Mouse (Mus musculus) olfactory bulb, adult 2 months (tissue): ENCODE results near the gene Ppef2. TPM values are rescaled to one million over a fixed set of nuclear protein-coding genes. Genes with fewer than 3 reads are reported as not detected.
"Not testable (repeated sequence)": the region's sequence is repeated elsewhere in the genome, so short reads cannot be mapped to it uniquely, and the experiment has no call there.

Experiments used
- H3K27ac ChIP-seq: fragments of 200-500 bp; 2 replicates; pipeline ENCODE4 v1.5.1; 2012; ENCODE audit warnings: low read depth, low read length; ENCODE audit not compliant: insufficient read depth
- H3K4me1 ChIP-seq: fragments of 200-500 bp; 2 replicates; pipeline ENCODE4 v1.6.1; 2012; ENCODE audit warnings: low read length; ENCODE audit not compliant: control insufficient read depth, insufficient read depth
- H3K4me3 ChIP-seq: fragments of 200-500 bp; 2 replicates; pipeline ENCODE4 v1.5.1; 2012; ENCODE audit warnings: mild to moderate bottlenecking, low read depth, low read length, moderate library complexity; ENCODE audit not compliant: insufficient read depth
- CTCF ChIP-seq: fragments of 200-500 bp; IDR thresholded peaks from 2 replicates; pipeline ENCODE4 v1.5.1; 2012; ENCODE audit warnings: low read depth, mild to moderate bottlenecking, low read length, moderate library complexity; ENCODE audit not compliant: insufficient read depth
- POLR2A ChIP-seq: fragments of 200-500 bp; IDR thresholded peaks from 2 replicates; pipeline ENCODE4 v1.6.1; 2012; ENCODE audit warnings: mild to moderate bottlenecking, low read depth, low read length, moderate library complexity; ENCODE audit not compliant: insufficient read depth
- WGBS: fragments of 180-500 bp; shearing (Covaris S2); methylation state at CpG from one replicate; pipeline ENCODE4 v1.1.7; 2018; 5-methylcytosine and 5-hydroxymethylcytosine counted together
- polyA plus RNA-seq: library from polyadenylated mRNA; stranded (reverse); fragments of >200 nt; gene quantifications from 2 replicates; pipeline ENCODE4 v1.2.4, GENCODE M21; 2012; ENCODE audit warnings: low replicate concordance; ENCODE audit not compliant: missing spikeins, insufficient read depth, insufficient read length

The Ppef2 gene
- polyA plus RNA-seq, 1 experiment = not detected

GRCm38 (mm10) chr5:92205184-92205583 lies 50.9 kb downstream of the Ppef2 start:
- Histone ChIP-seq H3K27ac (no peak overlapping the region), H3K4me3 (no peak overlapping the region), H3K4me1 (no peaks in the 10 kb centered on the region)
- TF ChIP-seq POLR2A = no peak
- TF ChIP-seq CTCF = no peak
- 92% methylated on average over 7 of the region's 7 CpGs for whole genome bisulfite sequencing

- no peak overlapping the region for H3K27ac ChIP-seq
- 94% methylated on average over 6 of the region's 6 CpGs for WGBS
- H3K4me1 ChIP-seq = no peaks in the 10 kb centered on the region
- TF ChIP-seq CTCF = no peak
- TF ChIP-seq POLR2A = no peak
- no peak overlapping the region for H3K4me3 ChIP-seq
Measured at GRCm38 (mm10) chr5:92204162-92205036, 51.7 kb downstream of the Ppef2 start.

GRCm38 (mm10) chr5:92198266-92198665 lies 57.8 kb downstream of the Ppef2 start:
- Histone ChIP-seq H3K27ac (no peak overlapping the region), H3K4me3 (no peak overlapping the region), H3K4me1 (peaks cover under 1% of the 10 kb centered on the region; the same call in 1 of the 2 replicates)
- no peak for TF ChIP-seq POLR2A
- no peak for TF ChIP-seq CTCF
- WGBS = 73% methylated on average over 8 of the region's 8 CpGs

GRCm38 (mm10) chr5:92196895-92197811 lies 58.9 kb downstream of the Ppef2 start:
- whole genome bisulfite sequencing = 81% methylated on average over 15 of the region's 15 CpGs
- TF ChIP-seq CTCF = no peak
- no peak for TF ChIP-seq POLR2A
- Histone ChIP-seq H3K27ac (no peak overlapping the region), H3K4me1 (peaks cover 3% of the 10 kb centered on the region; the same call in 1 of the 2 replicates), H3K4me3 (no peak overlapping the region)

DNA sequence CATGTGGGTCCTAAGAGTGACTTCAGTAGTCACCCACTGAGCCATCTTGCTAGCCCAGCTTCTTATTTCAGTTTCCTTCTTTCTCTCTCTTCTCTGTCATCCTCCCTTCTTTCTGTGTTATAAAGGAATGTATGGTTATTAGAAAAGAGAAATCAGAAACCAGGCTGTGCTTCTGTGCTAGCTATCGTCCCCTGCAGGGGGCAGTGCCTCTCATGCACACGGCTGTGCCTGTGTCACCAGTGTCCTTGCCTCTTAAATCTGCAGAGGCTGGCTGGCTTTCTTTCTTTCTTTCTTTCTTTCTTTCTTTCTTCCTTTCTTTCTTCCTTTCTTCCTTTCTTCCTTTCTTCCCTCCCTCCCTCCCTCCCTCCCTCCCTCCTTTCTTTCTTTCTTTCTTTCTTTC lies 60.4 kb downstream of the Ppef2 start:
- 0 out of 2 replicates have a peak, but pooled peaks have one; percentile 32 for TF ChIP-seq CTCF
- not testable (repeated sequence) for H3K27ac ChIP-seq, H3K4me3 ChIP-seq, H3K4me1 ChIP-seq
- 23% methylated on average over 2 of the region's 2 CpGs for WGBS

GRCm38 (mm10) chr5:92188881-92189483 lies 67.1 kb downstream of the Ppef2 start:
- 98% methylated on average over 7 of the region's 7 CpGs for WGBS
- no peak for TF ChIP-seq POLR2A
- no peak for TF ChIP-seq CTCF
- peaks cover 6% of the 10 kb centered on the region; the same call in 1 of the 2 replicates for H3K4me1 ChIP-seq
- H3K4me3 ChIP-seq = no peak overlapping the region
- no peak overlapping the region for H3K27ac ChIP-seq

GRCm38 (mm10) chr5:92183071-92183830 lies 72.8 kb downstream of the Ppef2 start:
- no peak overlapping the region for H3K4me3 ChIP-seq
- no peak for TF ChIP-seq CTCF
- TF ChIP-seq POLR2A = no peak
- 89% methylated on average over 8 of the region's 8 CpGs for WGBS
- 0 out of 2 replicates have a peak, but pooled peaks cover 2% of the 10 kb centered on the region for H3K4me1 ChIP-seq
- no peak overlapping the region for H3K27ac ChIP-seq

Other genes with a start within 250 kb of the Ppef2 start
- gene Cdkl2, start 212.4 kb downstream of the Ppef2 start, polyA plus RNA-seq = not detected in 2 replicates
- 170 and 274 TPM in 2 replicates for gene G3bp2, start 172.6 kb downstream of the Ppef2 start, polyA plus RNA-seq
- gene Uso1, start 118.3 kb downstream of the Ppef2 start, polyA plus RNA-seq = not detected in 2 replicates
- not detected in 2 replicates for gene U90926, start 40.9 kb downstream of the Ppef2 start, polyA plus RNA-seq
- gene Naaa, start 21.9 kb upstream of the Ppef2 start, polyA plus RNA-seq = not detected in 2 replicates
- not detected in 2 replicates for gene Sdad1, start 54.2 kb upstream of the Ppef2 start, polyA plus RNA-seq
- not detected in 2 replicates for gene Cxcl9, start 71.8 kb upstream of the Ppef2 start, polyA plus RNA-seq
- not detected in 2 replicates for gene Art3, start 75.5 kb upstream of the Ppef2 start, polyA plus RNA-seq
- not detected in 2 replicates for gene Cxcl10, start 92.6 kb upstream of the Ppef2 start, polyA plus RNA-seq
- not detected in 2 replicates for gene Nup54, start 178.9 kb upstream of the Ppef2 start, polyA plus RNA-seq